Mouse (Mus musculus) forebrain, embryonic 12.5 days (tissue): Measurements from ENCODE around the gene Snrpg. TPM values are rescaled to one million over a fixed set of nuclear protein-coding genes. Genes with fewer than 3 reads are reported as not detected.
"Not testable (repeated sequence)": the region's sequence is repeated elsewhere in the genome, so short reads cannot be mapped to it uniquely, and the experiment has no call there.

ENCODE experiments used
- ATAC-seq: fragments of 200-750 bp; cut with Nextera tagmentation; 2 replicates; pipeline ENCODE4 v1.8.0; 2017; ENCODE audit warnings: moderate TSS enrichment; ENCODE audit not compliant: low FRiP score
- H3K27ac ChIP-seq: fragments of 300-500 bp; sonication (generic); 2 replicates; pipeline ENCODE4 v1.5.1; 2016; ENCODE audit warnings: mild to moderate bottlenecking
- H3K27me3 ChIP-seq: fragments of 300-500 bp; sonication (generic); 2 replicates; pipeline ENCODE4 v1.6.1; 2016; ENCODE audit warnings: mild to moderate bottlenecking
- H3K36me3 ChIP-seq: fragments of 300-500 bp; sonication (generic); replicated peaks from 2 replicates; pipeline ENCODE4 v1.6.1; 2016; ENCODE audit warnings: mild to moderate bottlenecking
- H3K4me1 ChIP-seq: fragments of 300-500 bp; sonication (generic); 2 replicates; pipeline ENCODE4 v1.6.1; 2016
- H3K4me2 ChIP-seq: fragments of 300-500 bp; sonication (generic); 2 replicates; pipeline ENCODE4 v1.6.1; 2016; ENCODE audit warnings: mild to moderate bottlenecking, moderate library complexity
- H3K4me3 ChIP-seq: fragments of 300-500 bp; sonication (generic); replicated peaks from 2 replicates; pipeline ENCODE4 v1.5.1; 2016; ENCODE audit warnings: mild to moderate bottlenecking
- H3K9ac ChIP-seq: fragments of 300-500 bp; sonication (generic); 2 replicates; pipeline ENCODE4 v1.6.1; 2016; ENCODE audit warnings: mild to moderate bottlenecking
- H3K9me3 ChIP-seq: fragments of 300-500 bp; sonication (generic); 2 replicates; pipeline ENCODE4 v1.6.1; 2016
- WGBS: fragments of 180-500 bp; shearing (Covaris S2); methylation state at CpG from one replicate; pipeline ENCODE4 v1.1.7; 2016; 5-methylcytosine and 5-hydroxymethylcytosine counted together
- polyA plus RNA-seq: library from polyadenylated mRNA; unstranded; fragments of >200 nt; fragmentation: Nextera tagmentation; extraction: Ambion mirVana; gene quantifications from 2 replicates; pipeline ENCODE4 v1.2.1, GENCODE M21; 2016

The Snrpg gene
- 641 and 720 TPM in 2 replicates for polyA plus RNA-seq

GRCm38 (mm10) chr6:86370764-86371339 is at the start of gene Snrpg:
Gene Snrpg (plus strand): TSS chr6:86371304.
- peaks cover 33% of the 10 kb centered on the region for H3K4me1 ChIP-seq
- H3K27ac ChIP-seq, result peak within 1 kb of the TSS; percentile 92
- peak within 1 kb of the TSS; percentile 87 for H3K4me2 ChIP-seq
- H3K9me3 ChIP-seq, result no peaks in the 10 kb centered on the region
- H3K27me3 ChIP-seq, result no peaks in the 10 kb centered on the region
- ATAC-seq, result no peak
- WGBS, result 16% methylated on average over 15 of the region's 15 CpGs
- H3K4me3 ChIP-seq, result peak within 1 kb of the TSS; percentile 91
- H3K36me3 ChIP-seq, result peaks cover 25% of the 10 kb centered on the region
- peak within 1 kb of the TSS; percentile 92 for H3K9ac ChIP-seq

- Histone ChIP-seq H3K27ac (no peak overlapping the region), H3K27me3 (no peaks in the 10 kb centered on the region), H3K4me1 (no peaks in the 10 kb centered on the region), H3K9ac (no peak overlapping the region), H3K36me3 (no peaks in the 10 kb centered on the region), H3K9me3 (no peaks in the 10 kb centered on the region), H3K4me3 (no peak overlapping the region), H3K4me2 (no peak overlapping the region)
- WGBS, result 88% methylated on average over 4 of the region's 5 CpGs
- ATAC-seq, result no peak
Measured at GRCm38 (mm10) chr6:86322031-86322563, 49.0 kb upstream of the Snrpg start.

- H3K9me3 ChIP-seq, result no peaks in the 10 kb centered on the region
- 88% methylated on average over 9 of the region's 9 CpGs for WGBS
- H3K4me1 ChIP-seq, result no peaks in the 10 kb centered on the region
- no peak overlapping the region for H3K9ac ChIP-seq
- no peak overlapping the region for H3K4me3 ChIP-seq
- ATAC-seq, result no peak
- no peaks in the 10 kb centered on the region for H3K36me3 ChIP-seq
- no peak overlapping the region for H3K4me2 ChIP-seq
- no peaks in the 10 kb centered on the region for H3K27me3 ChIP-seq
- no peak overlapping the region for H3K27ac ChIP-seq
Measured at GRCm38 (mm10) chr6:86322991-86323390, 48.1 kb upstream of the Snrpg start.

- Histone ChIP-seq H3K36me3 (no peaks in the 10 kb centered on the region), H3K4me3 (no peak overlapping the region), H3K9me3 (no peaks in the 10 kb centered on the region), H3K27me3 (no peaks in the 10 kb centered on the region), H3K9ac (no peak overlapping the region), H3K4me1 (peaks cover 2% of the 10 kb centered on the region; the same call in 1 of the 2 replicates), H3K27ac (no peak overlapping the region), H3K4me2 (no peak overlapping the region)
- WGBS, result 74% methylated on average over 3 of the region's 3 CpGs
- ATAC-seq, result no peak
Measured at GRCm38 (mm10) chr6:86324400-86324799, 46.7 kb upstream of the Snrpg start.

- Histone ChIP-seq H3K27me3 (no peaks in the 10 kb centered on the region), H3K9ac (no peak overlapping the region), H3K4me1 (peaks cover 2% of the 10 kb centered on the region; the same call in 1 of the 2 replicates), H3K9me3 (no peaks in the 10 kb centered on the region), H3K4me3 (no peak overlapping the region), H3K36me3 (no peaks in the 10 kb centered on the region), H3K27ac (no peak overlapping the region), H3K4me2 (no peak overlapping the region)
- 91% methylated on average over 5 of the region's 5 CpGs for WGBS
- no peak for ATAC-seq
Measured at GRCm38 (mm10) chr6:86325646-86326045, 45.5 kb upstream of the Snrpg start.

- Histone ChIP-seq H3K27me3 (no peaks in the 10 kb centered on the region), H3K9ac (no peak overlapping the region), H3K4me2 (no peak overlapping the region), H3K4me3 (no peak overlapping the region), H3K36me3 (no peaks in the 10 kb centered on the region), H3K9me3 (no peaks in the 10 kb centered on the region), H3K4me1 (peaks cover 2% of the 10 kb centered on the region; the same call in 1 of the 2 replicates), H3K27ac (no peak overlapping the region)
- WGBS, result 95% methylated on average over 18 of the region's 18 CpGs
- no peak for ATAC-seq
Measured at GRCm38 (mm10) chr6:86326866-86327265, 44.2 kb upstream of the Snrpg start.

- no peak overlapping the region for H3K4me3 ChIP-seq
- H3K36me3 ChIP-seq, result no peaks in the 10 kb centered on the region
- 49% methylated on average over 3 of the region's 3 CpGs for WGBS
- no peak overlapping the region for H3K4me2 ChIP-seq
- H3K4me1 ChIP-seq, result peaks cover 2% of the 10 kb centered on the region; the same call in 1 of the 2 replicates
- no peak overlapping the region for H3K27ac ChIP-seq
- no peak overlapping the region for H3K9ac ChIP-seq
- no peaks in the 10 kb centered on the region for H3K9me3 ChIP-seq
- H3K27me3 ChIP-seq, result no peaks in the 10 kb centered on the region
- ATAC-seq, result no peak
Measured at GRCm38 (mm10) chr6:86328369-86328768, 42.7 kb upstream of the Snrpg start.

GRCm38 (mm10) chr6:86329943-86330342 is 41.2 kb upstream of the Snrpg start:
- Histone ChIP-seq H3K4me1 (peaks cover 2% of the 10 kb centered on the region; the same call in 1 of the 2 replicates), H3K9me3 (no peaks in the 10 kb centered on the region), H3K4me2 (no peak overlapping the region), H3K9ac (no peak overlapping the region), H3K27me3 (no peaks in the 10 kb centered on the region), H3K27ac (no peak overlapping the region), H3K4me3 (no peak overlapping the region), H3K36me3 (no peaks in the 10 kb centered on the region)
- WGBS, result 93% methylated on average over 6 of the region's 6 CpGs
- ATAC-seq, result no peak

GRCm38 (mm10) chr6:86335121-86335849 is 35.8 kb upstream of the Snrpg start:
- Histone ChIP-seq H3K27ac (no peak overlapping the region), H3K9me3 (no peaks in the 10 kb centered on the region), H3K4me1 (no peaks in the 10 kb centered on the region), H3K9ac (no peak overlapping the region), H3K27me3 (no peaks in the 10 kb centered on the region), H3K4me2 (no peak overlapping the region), H3K4me3 (no peak overlapping the region), H3K36me3 (no peaks in the 10 kb centered on the region)
- no peak for ATAC-seq
- 77% methylated on average over 11 of the region's 11 CpGs for WGBS

GRCm38 (mm10) chr6:86335860-86336259 is 35.2 kb upstream of the Snrpg start:
- Histone ChIP-seq H3K4me1 (no peaks in the 10 kb centered on the region), H3K36me3 (no peaks in the 10 kb centered on the region)
- WGBS, result 69% methylated on average over 5 of the region's 5 CpGs

GRCm38 (mm10) chr6:86336340-86336739 is 34.8 kb upstream of the Snrpg start:
- 86% methylated on average over 4 of the region's 4 CpGs for WGBS
- H3K9me3 ChIP-seq, H3K27ac ChIP-seq, H3K27me3 ChIP-seq, H3K36me3 ChIP-seq, H3K4me2 ChIP-seq, H3K4me3 ChIP-seq, H3K4me1 ChIP-seq, ATAC-seq, H3K9ac ChIP-seq: not testable (repeated sequence)

More at GRCm38 (mm10) chr6:86335860-86336259, 35.2 kb upstream of the Snrpg start:
- Histone ChIP-seq H3K9ac (no peak overlapping the region), H3K4me3 (no peak overlapping the region), H3K27me3 (no peaks in the 10 kb centered on the region), H3K9me3 (no peaks in the 10 kb centered on the region), H3K27ac (no peak overlapping the region), H3K4me2 (no peak overlapping the region)
- ATAC-seq, result no peak

- 13% methylated on average over 7 of the region's 7 CpGs for WGBS
- no peak overlapping the region for H3K27ac ChIP-seq
- no peak overlapping the region for H3K9ac ChIP-seq
- H3K4me3 ChIP-seq, result no peak overlapping the region
- H3K36me3 ChIP-seq, result no peaks in the 10 kb centered on the region
- H3K4me2 ChIP-seq, result peak overlapping the region; percentile 19
- no peak for ATAC-seq
- no peaks in the 10 kb centered on the region for H3K27me3 ChIP-seq
- peaks cover 6% of the 10 kb centered on the region for H3K4me1 ChIP-seq
- no peaks in the 10 kb centered on the region for H3K9me3 ChIP-seq
Measured at GRCm38 (mm10) chr6:86343656-86344055, 27.4 kb upstream of the Snrpg start.
